Mouse (Mus musculus) kidney, postnatal 10 days (tissue): ENCODE data around the gene 9130204L05Rik.

ENCODE experiments used
- DNase-seq: peaks from one replicate; pipeline ENCODE4 v3.0.0; 2021; ENCODE audit warnings: mixed read lengths

The 9130204L05Rik gene

DNA sequence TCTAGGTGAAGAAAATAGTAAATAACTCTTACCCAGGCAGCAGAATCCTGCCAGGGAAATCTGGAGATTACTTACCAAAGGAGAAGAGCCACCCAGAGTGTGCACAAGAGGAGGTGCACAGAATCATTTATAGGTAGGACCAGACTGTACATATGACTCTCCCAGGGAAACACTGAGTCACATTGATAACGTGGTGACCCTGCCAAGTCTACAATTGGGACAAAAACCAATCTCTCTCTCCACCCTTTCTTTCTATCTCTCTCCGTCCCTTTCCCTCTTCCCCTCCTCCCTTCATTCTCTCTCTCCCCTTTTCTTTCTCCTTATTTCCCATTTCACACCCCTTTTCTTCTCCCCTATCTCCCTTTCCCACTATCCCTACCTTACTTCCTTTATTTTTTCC, at the start of gene 9130204L05Rik:
9130204L05Rik (minus strand) TSS at position 101 of the 400 bp plus-strand sequence.
- DNase-seq = no peak

DNA sequence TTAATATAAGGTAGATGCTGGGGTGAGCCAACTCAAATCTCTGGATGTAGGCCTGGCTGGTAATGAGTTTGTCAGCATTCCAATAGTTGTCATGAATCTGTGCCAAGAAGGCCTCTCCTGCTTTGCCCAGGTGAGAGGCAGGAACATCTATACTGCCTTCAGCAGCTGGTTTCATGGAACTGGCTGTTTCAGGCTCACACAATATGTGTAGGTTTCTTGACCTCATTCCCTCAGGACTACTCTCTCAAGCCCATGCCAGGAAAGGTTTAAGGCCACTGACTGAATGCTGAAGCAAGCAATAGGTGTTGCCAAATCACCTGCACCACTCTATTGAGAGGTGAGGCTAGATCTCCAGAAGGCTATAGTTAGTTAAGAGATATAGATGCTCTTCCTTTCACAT, 18.1 kb upstream of the 9130204L05Rik start:
- no peak for DNase-seq

DNA sequence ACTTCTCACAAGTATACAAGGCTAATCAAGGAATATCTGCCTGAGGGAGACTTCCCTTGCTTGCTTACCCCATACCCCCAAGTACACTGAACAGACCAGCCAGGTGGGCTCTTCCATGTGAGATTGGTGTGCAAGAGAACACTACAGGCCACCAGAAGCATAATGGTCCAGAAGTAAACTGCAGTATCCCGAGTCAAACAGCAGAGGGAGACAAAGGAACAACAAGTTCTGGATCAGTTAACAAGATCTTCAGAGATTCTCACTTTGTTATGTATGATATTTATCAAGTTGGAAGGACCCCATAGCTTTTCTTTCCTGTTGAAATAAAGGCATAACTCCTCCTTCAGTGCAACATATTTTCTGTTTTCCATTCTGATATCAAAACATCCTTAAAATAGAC, 31.4 kb downstream of the 9130204L05Rik start:
- DNase-seq = no peak

DNA sequence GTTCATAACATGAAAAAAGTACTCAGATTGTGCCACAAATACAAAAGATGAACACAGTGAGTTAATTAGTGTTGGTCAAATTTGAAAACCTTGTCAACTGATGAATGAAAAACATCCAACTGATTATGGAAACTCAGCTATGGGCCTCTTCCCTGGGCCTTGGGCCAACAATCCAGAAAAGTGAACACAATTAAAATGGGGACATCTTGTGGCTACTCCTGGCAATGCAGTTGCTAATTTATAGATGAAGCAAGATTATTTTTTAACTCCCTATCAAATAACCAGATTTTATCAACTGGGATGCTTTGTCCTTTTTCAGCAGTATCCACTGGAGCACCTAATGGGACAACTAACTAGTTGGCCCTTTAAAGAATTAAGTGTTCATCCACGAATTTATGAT, 37.9 kb downstream of the 9130204L05Rik start:
- DNase-seq = no peak
